Mouse (Mus musculus): ENCODE measurements at regions not wholly inside any gene's neighbourhood (a gene's known extent, or its start where the extent isn't known, plus 50 kb on each side); places are given as distances from the start of the nearest gene placed in this dataset.

- TF ChIP-seq CTCF (IDR thresholded peaks at IDR 0.05; ENCODE audit: low read depth, low read length) (no peak), TAL1 (conservative IDR thresholded peaks at IDR 0.05; ENCODE audit: low read depth, low read length) (no peak), GATA1 (IDR thresholded peaks at IDR 0.05; ENCODE audit: borderline replicate concordance, low read length) (no peak), POLR2AphosphoS5 (IDR thresholded peaks at IDR 0.05; ENCODE audit: insufficient replicate concordance, low read depth, low read length) (no peak), GATA2 (IDR thresholded peaks at IDR 0.05; ENCODE audit: borderline replicate concordance, low read depth, low read length) (no peak)
These were observed 113.6 kb upstream of the Fibin start for GRCm38 (mm10) chr2:110476591-110476990.
